Comparison of ENCODE assay signal across 15 mouse cellular contexts in the genomic region with DNA sequence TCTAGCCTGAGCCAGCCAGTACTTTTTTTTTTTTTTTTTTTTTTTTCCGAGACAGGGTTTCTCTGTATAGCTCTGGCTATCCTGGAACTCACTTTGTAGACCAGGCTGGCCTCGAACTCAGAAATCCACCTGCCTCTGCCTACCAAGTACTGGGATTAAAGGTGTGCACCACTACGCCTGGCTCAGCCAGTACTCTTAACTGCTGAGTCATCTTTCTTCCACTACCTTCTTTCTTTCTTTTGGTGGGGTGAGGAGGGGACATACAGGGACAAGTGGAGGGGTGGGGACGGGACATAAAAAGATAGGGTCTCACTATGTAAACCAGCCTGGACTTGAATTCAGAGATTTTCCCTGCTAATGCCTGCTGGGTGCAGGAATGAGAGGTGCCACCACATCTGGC. TPM values are rescaled to one million over a fixed set of nuclear protein-coding genes. Genes with fewer than 3 reads are reported as not detected.
DNase-seq lines count a peak whose midpoint lies in the region; TF ChIP-seq lines count a peak whose summit lies in the region.
"Not testable (repeated sequence)": the region's sequence is repeated elsewhere in the genome, so short reads cannot be mapped to it uniquely, and the experiment has no call there.
"Had no signal": no experiment of that assay in that cellular context is flagged by ENCODE, and none has a peak within 500 bp of the region (broad histone marks: within the 10 kb centered on the region; RNA-seq: fewer than 3 reads in every experiment).

No protein-coding gene starts in this region.

- dilution Hi-C loops in CH12.LX (cut with MboI; ENCODE audit: extremely low pct_ligation_motif_present, extremely low pct_unique_long_range_greater_than_20kb, low sequenced_read_pairs), result not testable (repeated sequence)

- H3K4me1 ChIP-seq in CH12.LX (ENCODE audit: control insufficient read depth in 1 of 2, insufficient read depth in 2 of 2), result peaks cover 4 to 32% of the 10 kb centered on the region in 2 experiments
- not testable (repeated sequence) for H3K4me1 ChIP-seq in ES-E14 (ENCODE audit: control insufficient read depth in 2 of 2, insufficient read depth in 2 of 2, low read length in 2 of 2, poor library complexity in 1 of 2); MEL (ENCODE audit: control insufficient read depth in 1 of 2, insufficient read depth in 2 of 2, low read length in 2 of 2)

- not testable (repeated sequence) for TF ChIP-seq POLR2A in CH12.LX (IDR thresholded peaks at IDR 0.05; ENCODE audit: low read depth, low read length); MEL (IDR thresholded peaks at IDR 0.05; ENCODE audit: control insufficient read depth in 1 of 2, insufficient read depth in 1 of 2, low read depth in 1 of 2, low read length in 2 of 2, poor library complexity in 1 of 2)

- H3K79me2 ChIP-seq in CH12.LX (replicated peaks; ENCODE audit: control insufficient read depth, extremely low read depth, insufficient read depth, poor library complexity, severe bottlenecking) (peaks cover 22% of the 10 kb centered on the region), MEL (ENCODE audit: control insufficient read depth, insufficient read depth, low read length, poor library complexity) (peaks cover 24% of the 10 kb centered on the region)

- TF ChIP-seq RAD21 in CH12.LX (IDR thresholded peaks at IDR 0.05; ENCODE audit: low read depth, low read length); MEL (IDR thresholded peaks at IDR 0.05; ENCODE audit: low read depth, low read length): not testable (repeated sequence)

- not testable (repeated sequence) for DNase-seq in CH12.LX (ENCODE audit: extremely low read depth); ES-E14 (ENCODE audit: low read depth, low spot score); MEL (ENCODE audit: low read depth, low spot score)
- peak; percentile 68 for DNase-seq in heart, adult 11 months

- in situ Hi-C loops in CH12.LX (cut with MboI; ENCODE audit: low pct_ligation_motif_present, low pct_unique_long_range_greater_than_20kb, low sequenced_read_pairs); ES-E14 (cut with MboI; ENCODE audit: low sequenced_read_pairs in 2 of 2, unreplicated experiment in 2 of 2): not testable (repeated sequence)

- H3K36me3 ChIP-seq in CH12.LX (replicated peaks in 1 of 2; ENCODE audit: control insufficient read depth in 1 of 2, insufficient read depth in 1 of 2, low read length in 1 of 2) (peaks cover 4 to 15% of the 10 kb centered on the region in 2 experiments), MEL (ENCODE audit: control insufficient read depth in 1 of 2, insufficient read depth in 2 of 2, low read length in 2 of 2) (peaks cover 1 to 27% of the 10 kb centered on the region in 2 experiments; a peak in 2 of 4 replicates)
- H3K36me3 ChIP-seq in ES-E14 (ENCODE audit: control insufficient read depth, insufficient read depth, low read length, poor library complexity, severe bottlenecking), result not testable (repeated sequence)

- not testable (repeated sequence) for H3K9ac ChIP-seq in CH12.LX (ENCODE audit: insufficient read depth, low read depth); ES-E14 (ENCODE audit: insufficient read depth, low read depth, low read length, poor library complexity, severe bottlenecking); MEL (ENCODE audit: control insufficient read depth, low read depth, low read length, poor library complexity, severe bottlenecking)

- not testable (repeated sequence) for H3K4me3 ChIP-seq in CH12.LX (replicated peaks in 1 of 3; ENCODE audit: low read depth in 2 of 3, low read length in 2 of 3, poor library complexity in 1 of 3); ES-E14 (ENCODE audit: insufficient read depth in 1 of 2, low read depth in 1 of 2, low read length in 2 of 2, poor library complexity in 1 of 2, severe bottlenecking in 1 of 2); MEL (ENCODE audit: control insufficient read depth in 1 of 2, insufficient read depth in 1 of 2, low read depth in 2 of 2, low read length in 2 of 2)

- H3K27ac ChIP-seq in CH12.LX (ENCODE audit: insufficient read depth, low read depth); ES-E14 (ENCODE audit: insufficient read depth, low read depth, low read length, poor library complexity, severe bottlenecking); MEL (ENCODE audit: control insufficient read depth, low read depth, low read length): not testable (repeated sequence)

- not testable (repeated sequence) for TF ChIP-seq CTCF in CH12.LX (conservative IDR thresholded peaks at IDR 0.05 in 1 of 2, IDR thresholded peaks at IDR 0.05 in 1 of 2; ENCODE audit: low read depth in 2 of 2, low read length in 2 of 2); MEL (IDR thresholded peaks at IDR 0.05 in 2 of 3, conservative IDR thresholded peaks at IDR 0.05 in 1 of 3; ENCODE audit: control insufficient read depth in 1 of 3, insufficient read depth in 1 of 3, low read depth in 2 of 3, low read length in 3 of 3, poor library complexity in 1 of 3, severe bottlenecking in 1 of 3)

- not testable (repeated sequence) for H3K27me3 ChIP-seq in CH12.LX (replicated peaks); MEL (ENCODE audit: control insufficient read depth in 1 of 2, insufficient read depth in 2 of 2, low read length in 2 of 2)

- not testable (repeated sequence) for TF ChIP-seq EP300 in CH12.LX (IDR thresholded peaks at IDR 0.05; ENCODE audit: low read length); MEL (IDR thresholded peaks at IDR 0.05; ENCODE audit: low read depth in 1 of 2, low read length in 2 of 2)

- not testable (repeated sequence) for H3K4me2 ChIP-seq in CH12.LX (ENCODE audit: insufficient read depth, low read depth, poor library complexity, severe bottlenecking)

- H3K9me3 ChIP-seq in CH12.LX (replicated peaks; ENCODE audit: low read length); ES-E14 (ENCODE audit: control insufficient read depth, insufficient read depth, low read depth, low read length); MEL (replicated peaks; ENCODE audit: insufficient read depth, low read length): not testable (repeated sequence)

TF ChIP-seq in CH12.LX, 34 proteins besides CTCF, POLR2A, EP300 and RAD21:
- TF ChIP-seq MAFK (IDR thresholded peaks at IDR 0.05; ENCODE audit: insufficient replicate concordance, low read length), result 0 out of 2 replicates have a peak, but pooled peaks have one; percentile 50

TF ChIP-seq in ES-E14, 5 proteins besides CTCF, POLR2A, EP300 and RAD21:
- TF ChIP-seq MAFK (IDR thresholded peaks at IDR 0.05; ENCODE audit: insufficient read depth, low read depth, low read length), result peak; percentile 66

TF ChIP-seq in MEL, 35 proteins besides CTCF, POLR2A, EP300 and RAD21:
- 0 out of 2 replicates have a peak, but pooled peaks have one; percentile 39 for TF ChIP-seq MAFK (IDR thresholded peaks at IDR 0.05; ENCODE audit: borderline replicate concordance, low read depth, low read length)

RNA-seq across cellular contexts. Expression of a gene that starts 2.0 kb away (rescaled TPM):
- total RNA-seq in CH12.LX (2012; rRNA removed) (18.5 and 19.9 TPM in 2 replicates), CH12.LX (2014; rRNA removed) (3.4 and 4.1 TPM in 2 replicates), ES-E14 (2012; rRNA removed) (50.7 and 52.0 TPM in 2 replicates), MEL (2012; rRNA removed) (20.3 and 22.3 TPM in 2 replicates)
- polyA plus RNA-seq in CH12.LX (2012; ENCODE audit: insufficient read length, low read depth) (22.2 and 28.1 TPM in 2 replicates), MEL (2012; ENCODE audit: insufficient read depth in 1 of 2, insufficient read length in 2 of 2, low read depth in 1 of 2, low replicate concordance in 2 of 2, missing spikeins in 1 of 2) (10 to 100 TPM; 34.3 to 45.1 TPM)

RNA-seq across cellular contexts. Expression of a gene that starts 9.6 kb away (rescaled TPM):
- total RNA-seq in CH12.LX (2012; rRNA removed) (12.0 and 12.7 TPM in 2 replicates), CH12.LX (2014; rRNA removed) (2.0 and 5.8 TPM in 2 replicates), ES-E14 (2012; rRNA removed) (22.7 and 22.9 TPM in 2 replicates), MEL (2012; rRNA removed) (9.0 and 12.0 TPM in 2 replicates)
- polyA plus RNA-seq in CH12.LX (2012; ENCODE audit: insufficient read length, low read depth) (13.6 and 14.1 TPM in 2 replicates), MEL (2012; ENCODE audit: insufficient read depth in 1 of 2, insufficient read length in 2 of 2, low read depth in 1 of 2, low replicate concordance in 2 of 2, missing spikeins in 1 of 2) (10 to 100 TPM in 1 of 2 experiments, not detected in 1; 25.4 TPM)

RNA-seq across cellular contexts. Expression of a gene that starts 30.8 kb away (rescaled TPM):
- total RNA-seq in CH12.LX (2012; rRNA removed) (14.4 and 15.4 TPM in 2 replicates), CH12.LX (2014; rRNA removed) (5.6 and 6.7 TPM in 2 replicates), ES-E14 (2012; rRNA removed) (11.1 and 13.4 TPM in 2 replicates), MEL (2012; rRNA removed) (7.5 TPM in 2 replicates)
- polyA plus RNA-seq in CH12.LX (2012; ENCODE audit: insufficient read length, low read depth) (63.9 and 66.7 TPM in 2 replicates), MEL (2012; ENCODE audit: insufficient read depth in 1 of 2, insufficient read length in 2 of 2, low read depth in 1 of 2, low replicate concordance in 2 of 2, missing spikeins in 1 of 2) (10 to 100 TPM in 1 of 2 experiments, not detected in 1; 53.3 TPM)

RNA-seq across cellular contexts. Expression of a gene that starts 50.4 kb away (rescaled TPM):
- total RNA-seq in CH12.LX (2012; rRNA removed) (10.4 and 11.3 TPM in 2 replicates), CH12.LX (2014; rRNA removed) (6.7 and 7.6 TPM in 2 replicates), ES-E14 (2012; rRNA removed) (16.3 and 17.1 TPM in 2 replicates), MEL (2012; rRNA removed) (10.8 and 11.7 TPM in 2 replicates)
- polyA plus RNA-seq in CH12.LX (2012; ENCODE audit: insufficient read length, low read depth) (26.2 and 31.3 TPM in 2 replicates), MEL (2012; ENCODE audit: insufficient read depth in 1 of 2, insufficient read length in 2 of 2, low read depth in 1 of 2, low replicate concordance in 2 of 2, missing spikeins in 1 of 2) (10 to 100 TPM in 1 of 2 experiments, not detected in 1; 45.9 TPM)

RNA-seq across cellular contexts. Expression of a gene that starts 51.4 kb away (rescaled TPM):
- total RNA-seq in CH12.LX (2012; rRNA removed) (0.93 TPM in 1 of 2 replicates, not detected in the other), CH12.LX (2014; rRNA removed) (2.3 and 3.0 TPM in 2 replicates), ES-E14 (2012; rRNA removed) (5.0 TPM in 1 of 2 replicates, not detected in the other), MEL (2012; rRNA removed) (not detected in 2 replicates)
- polyA plus RNA-seq in CH12.LX (2012; ENCODE audit: insufficient read length, low read depth) (not detected in 2 replicates), MEL (2012; ENCODE audit: insufficient read depth in 1 of 2, insufficient read length in 2 of 2, low read depth in 1 of 2, low replicate concordance in 2 of 2, missing spikeins in 1 of 2) (not detected)
- total RNA-seq: adrenal gland, adult 18-20 months; adrenal gland, adult 2 months; adrenal gland, adult 8-10 months; adrenal gland, postnatal 10 days; adrenal gland, postnatal 14 days; adrenal gland, postnatal 25 days; adrenal gland, postnatal 36 days; adrenal gland, postnatal 4 days had no signal
- polyA plus RNA-seq: C2C12; cerebellum, adult 2 months; Patski had no signal
